ENCODE assay signal across 9 mouse cellular contexts in the genomic region with DNA sequence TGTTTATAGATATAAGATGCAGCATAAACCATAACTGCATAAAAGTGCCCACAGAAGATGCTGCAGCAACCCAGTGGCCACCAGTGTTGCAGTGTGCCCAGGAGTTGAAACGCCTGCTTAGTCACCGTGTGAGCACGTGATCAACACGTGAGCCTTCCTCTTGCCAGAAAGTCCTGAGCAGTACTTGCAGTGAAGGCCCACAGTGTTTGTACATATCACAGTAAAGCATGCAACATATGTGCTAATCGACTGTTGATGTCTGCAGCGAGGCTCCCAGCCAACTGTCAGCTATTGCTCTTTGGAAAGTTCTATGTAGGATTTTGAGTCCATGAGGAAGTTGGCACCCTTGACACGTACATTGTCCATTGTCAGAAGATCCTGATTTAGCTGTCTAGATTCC.
DNase-seq lines count a peak whose midpoint lies in the region; ATAC-seq and TF ChIP-seq lines count a peak whose summit lies in the region.
"Had no signal": no experiment of that assay in that cellular context is flagged by ENCODE, and none has a peak within 500 bp of the region (broad histone marks: within the 10 kb centered on the region; RNA-seq: fewer than 3 reads in every experiment).

No protein-coding gene starts in this region.

- no peaks in the 10 kb centered on the region for H3K4me1 ChIP-seq in forebrain, postnatal 0 days (ENCODE audit: insufficient read depth)
- peaks cover 3% of the 10 kb centered on the region; the same call in 1 of the 2 replicates for H3K4me1 ChIP-seq in forebrain, embryonic 15.5 days
- H3K4me1 ChIP-seq in intestine, embryonic 14.5 days (replicated peaks; ENCODE audit: control insufficient read depth, insufficient read depth, low read length): peaks cover 12% of the 10 kb centered on the region
- peaks cover 16% of the 10 kb centered on the region for H3K4me1 ChIP-seq in liver, embryonic 13.5 days (replicated peaks)
- H3K4me1 ChIP-seq in stomach, postnatal 0 days (replicated peaks; ENCODE audit: control insufficient read depth, insufficient read depth): no peaks in the 10 kb centered on the region
- peaks cover 3% of the 10 kb centered on the region for H3K4me1 ChIP-seq in embryonic facial prominence, embryonic 10.5 days

- no peak overlapping the region for H3K4me3 ChIP-seq in forebrain, postnatal 0 days (ENCODE audit: low read depth, low read length)
- no peak overlapping the region for H3K4me3 ChIP-seq in forebrain, embryonic 15.5 days
- no peak overlapping the region for H3K4me3 ChIP-seq in intestine, embryonic 14.5 days (ENCODE audit: low read depth, low read length)
- H3K4me3 ChIP-seq in liver, embryonic 13.5 days (replicated peaks): no peak overlapping the region
- H3K4me3 ChIP-seq in stomach, postnatal 0 days (ENCODE audit: low read depth, low read length): no peak overlapping the region
- no peak overlapping the region for H3K4me3 ChIP-seq in embryonic facial prominence, embryonic 10.5 days

- DNase-seq in forebrain, postnatal 0 days: no peak
- no peak for DNase-seq in intestine, embryonic 14.5 days (ENCODE audit: low spot score)
- DNase-seq in liver, embryonic 13.5 days: no peak
- DNase-seq in stomach, postnatal 0 days (ENCODE audit: low spot score): peak; percentile 87
- no peak for DNase-seq in embryonic facial prominence, embryonic 10.5 days (ENCODE audit: low spot score)
- DNase-seq in natural killer cell, adult 2 months (ENCODE audit: low spot score in 2 of 2): no peak
- DNase-seq in thymus, postnatal 14 days: no peak

- no peak overlapping the region for H3K27ac ChIP-seq in forebrain, postnatal 0 days (ENCODE audit: low read depth, low read length)
- H3K27ac ChIP-seq in forebrain, embryonic 15.5 days (replicated peaks): no peak overlapping the region
- 0 out of 2 replicates have a peak overlapping the region, but pooled peaks have one; percentile 7 for H3K27ac ChIP-seq in intestine, embryonic 14.5 days (ENCODE audit: low read depth)
- H3K27ac ChIP-seq in liver, embryonic 13.5 days: no peak overlapping the region
- 0 out of 2 replicates have a peak overlapping the region, but pooled peaks have one; percentile 9 for H3K27ac ChIP-seq in stomach, postnatal 0 days (replicated peaks)
- H3K27ac ChIP-seq in embryonic facial prominence, embryonic 10.5 days (replicated peaks): no peak overlapping the region
- H3K27ac ChIP-seq: macrophage had no signal

- WGBS in forebrain, postnatal 0 days: 73% methylated on average over 7 of the region's 7 CpGs
- 82% methylated on average over 7 of the region's 7 CpGs for WGBS in forebrain, embryonic 15.5 days
- 44% methylated on average over 7 of the region's 7 CpGs for WGBS in intestine, embryonic 14.5 days
- 45% methylated on average over 7 of the region's 7 CpGs for WGBS in liver, embryonic 13.5 days (ENCODE audit: insufficient replicate concordance)
- 35% methylated on average over 7 of the region's 7 CpGs for WGBS in stomach, postnatal 0 days
- 92% methylated on average over 7 of the region's 7 CpGs for WGBS in embryonic facial prominence, embryonic 10.5 days

- TF ChIP-seq CTCF in forebrain, postnatal 0 days (IDR thresholded peaks at IDR 0.05; ENCODE audit: low read depth): no peak
- no peak for TF ChIP-seq CTCF in stomach, postnatal 0 days (IDR thresholded peaks at IDR 0.05; ENCODE audit: low read depth)

- ATAC-seq in forebrain, postnatal 0 days: peak; percentile 29; the same call in 1 of the 2 replicates
- no peak for ATAC-seq in forebrain, embryonic 15.5 days (replicated peaks)
- ATAC-seq in intestine, embryonic 14.5 days (replicated peaks; ENCODE audit: low FRiP score, low TSS enrichment, low read depth): peak; percentile 73; the same call in 1 of the 2 replicates
- ATAC-seq in liver, embryonic 13.5 days (ENCODE audit: low read depth): peak; percentile 29; the same call in 1 of the 2 replicates
- peak; percentile 91 for ATAC-seq in stomach, postnatal 0 days (ENCODE audit: low FRiP score, low TSS enrichment)

- TF ChIP-seq EP300 in stomach, postnatal 0 days (optimal IDR thresholded peaks at IDR 0.05): no peak

- no peaks in the 10 kb centered on the region for H3K27me3 ChIP-seq in forebrain, postnatal 0 days (ENCODE audit: insufficient read depth, low read length)
- no peaks in the 10 kb centered on the region for H3K27me3 ChIP-seq in forebrain, embryonic 15.5 days
- no peaks in the 10 kb centered on the region for H3K27me3 ChIP-seq in intestine, embryonic 14.5 days (replicated peaks; ENCODE audit: control insufficient read depth, insufficient read depth, low read length)
- no peaks in the 10 kb centered on the region for H3K27me3 ChIP-seq in liver, embryonic 13.5 days
- no peaks in the 10 kb centered on the region for H3K27me3 ChIP-seq in stomach, postnatal 0 days (ENCODE audit: control insufficient read depth, insufficient read depth, low read length)
- H3K27me3 ChIP-seq in embryonic facial prominence, embryonic 10.5 days (replicated peaks; ENCODE audit: low read depth, poor library complexity, severe bottlenecking): no peaks in the 10 kb centered on the region

- H3K9ac ChIP-seq in forebrain, postnatal 0 days: no peak overlapping the region
- no peak overlapping the region for H3K9ac ChIP-seq in forebrain, embryonic 15.5 days (replicated peaks)
- no peak overlapping the region for H3K9ac ChIP-seq in intestine, embryonic 14.5 days (ENCODE audit: low read length)
- no peak overlapping the region for H3K9ac ChIP-seq in liver, embryonic 13.5 days
- no peak overlapping the region for H3K9ac ChIP-seq in stomach, postnatal 0 days (ENCODE audit: low read length)

- no peaks in the 10 kb centered on the region for H3K9me3 ChIP-seq in forebrain, postnatal 0 days (ENCODE audit: low read length)
- H3K9me3 ChIP-seq in forebrain, embryonic 15.5 days: no peaks in the 10 kb centered on the region
- H3K9me3 ChIP-seq in intestine, embryonic 14.5 days (ENCODE audit: control insufficient read depth, low read length): no peaks in the 10 kb centered on the region
- H3K9me3 ChIP-seq in liver, embryonic 13.5 days (replicated peaks): no peaks in the 10 kb centered on the region
- no peaks in the 10 kb centered on the region for H3K9me3 ChIP-seq in stomach, postnatal 0 days (ENCODE audit: control insufficient read depth, low read length)
- no peaks in the 10 kb centered on the region for H3K9me3 ChIP-seq in embryonic facial prominence, embryonic 10.5 days

- H3K36me3 ChIP-seq in forebrain, postnatal 0 days (ENCODE audit: insufficient read depth): no peaks in the 10 kb centered on the region
- H3K36me3 ChIP-seq in forebrain, embryonic 15.5 days: no peaks in the 10 kb centered on the region
- H3K36me3 ChIP-seq in intestine, embryonic 14.5 days (ENCODE audit: control insufficient read depth, insufficient read depth, low read length): no peaks in the 10 kb centered on the region
- no peaks in the 10 kb centered on the region for H3K36me3 ChIP-seq in liver, embryonic 13.5 days
- H3K36me3 ChIP-seq in stomach, postnatal 0 days (ENCODE audit: control insufficient read depth, insufficient read depth, low read length): no peaks in the 10 kb centered on the region
- peaks cover 36% of the 10 kb centered on the region for H3K36me3 ChIP-seq in embryonic facial prominence, embryonic 10.5 days (replicated peaks)

- H3K4me2 ChIP-seq in forebrain, postnatal 0 days (ENCODE audit: low read depth): no peak overlapping the region
- no peak overlapping the region for H3K4me2 ChIP-seq in forebrain, embryonic 15.5 days (replicated peaks)
- H3K4me2 ChIP-seq in intestine, embryonic 14.5 days (ENCODE audit: low read length): no peak overlapping the region
- H3K4me2 ChIP-seq in liver, embryonic 13.5 days: no peak overlapping the region
- no peak overlapping the region for H3K4me2 ChIP-seq in stomach, postnatal 0 days (replicated peaks; ENCODE audit: low read depth)

Comparison
In these comparisons a context has a peak if more than half of its experiments do, and no peak if none do; other contexts are left out.
1. H3K27ac ChIP-seq: peak in intestine, embryonic 14.5 days (single experiment) and stomach, postnatal 0 days (single experiment); none in forebrain, postnatal 0 days (single experiment), forebrain, embryonic 15.5 days (single experiment), liver, embryonic 13.5 days (single experiment) and embryonic facial prominence, embryonic 10.5 days (single experiment).